Mouse (Mus musculus) ovary, postnatal 14 days (tissue): ENCODE data around the gene Prkn.

Experiments
- DNase-seq: peaks from one replicate; pipeline ENCODE4 v3.0.0; 2022; ENCODE audit warnings: low spot score

The Prkn gene

DNA sequence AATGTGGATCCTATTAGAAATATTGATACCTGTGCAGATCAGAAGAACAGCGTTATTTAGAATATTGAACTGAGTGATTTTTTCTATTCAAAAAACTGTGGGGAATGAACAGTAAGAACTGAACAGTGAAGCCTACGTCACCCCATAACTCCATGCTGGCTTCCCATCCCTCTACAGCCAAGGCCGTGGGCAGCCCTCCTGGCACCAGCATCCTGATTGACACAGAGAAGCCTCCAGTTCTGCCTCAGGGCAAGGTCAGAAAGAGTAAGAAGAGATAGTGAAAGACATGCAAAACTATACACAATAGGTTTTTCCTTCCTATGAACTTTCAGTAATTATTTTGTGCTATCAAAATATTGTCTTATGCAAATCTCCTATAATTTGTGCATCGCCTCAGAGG is 557.5 kb downstream of the Prkn start:
- no peak for DNase-seq

- no peak for DNase-seq
Measured at GRCm38 (mm10) chr17:11402225-11402875, 562.2 kb downstream of the Prkn start.

GRCm38 (mm10) chr17:11411414-11411813 is 571.2 kb downstream of the Prkn start:
- no peak for DNase-seq

GRCm38 (mm10) chr17:11413688-11414087 is 573.5 kb downstream of the Prkn start:
- no peak for DNase-seq

DNA sequence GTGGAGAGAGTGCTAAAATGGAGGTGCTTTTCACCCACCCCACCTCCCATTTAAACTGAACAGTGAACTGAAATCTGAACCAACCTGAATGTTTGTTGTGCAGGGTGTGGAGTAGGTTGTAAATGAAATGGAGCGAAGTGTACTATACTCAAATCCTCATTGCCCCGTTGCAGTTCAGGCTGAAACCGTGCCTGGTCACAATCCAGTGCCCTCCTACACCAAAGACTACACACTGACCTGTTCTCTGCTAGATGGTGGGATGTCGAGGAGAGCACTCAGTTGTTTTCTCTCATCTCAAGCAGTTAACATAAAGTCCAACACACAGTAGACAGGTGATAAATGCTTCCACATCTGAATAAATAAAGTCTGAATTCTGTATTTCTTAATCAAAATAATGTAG is 574.1 kb downstream of the Prkn start:
- DNase-seq = no peak

DNA sequence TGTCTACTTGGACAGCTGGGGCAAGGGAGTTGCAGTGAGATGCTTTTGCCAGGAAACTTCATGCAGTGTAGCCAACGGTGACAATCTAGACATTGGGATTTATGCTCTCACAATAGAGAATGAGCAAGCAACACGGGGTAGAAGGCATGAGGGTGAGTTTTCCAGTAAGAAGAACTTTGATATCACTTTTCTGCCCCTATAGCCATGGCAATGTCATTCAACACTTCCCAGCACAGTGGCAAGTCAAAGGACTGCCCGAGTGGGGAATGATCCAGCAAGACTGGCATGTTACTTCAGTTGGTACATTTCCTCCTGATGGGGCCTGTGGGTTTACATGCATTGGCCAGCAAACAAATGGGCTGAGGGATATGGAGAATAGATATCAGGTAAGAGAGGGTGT is 577.0 kb downstream of the Prkn start:
- no peak for DNase-seq

- DNase-seq = no peak
Measured at GRCm38 (mm10) chr17:11419484-11419883, 579.3 kb downstream of the Prkn start.

GRCm38 (mm10) chr17:11420839-11421238 is 580.7 kb downstream of the Prkn start:
- DNase-seq = no peak

- no peak for DNase-seq
Measured at GRCm38 (mm10) chr17:11421264-11421940, 581.2 kb downstream of the Prkn start.

DNA sequence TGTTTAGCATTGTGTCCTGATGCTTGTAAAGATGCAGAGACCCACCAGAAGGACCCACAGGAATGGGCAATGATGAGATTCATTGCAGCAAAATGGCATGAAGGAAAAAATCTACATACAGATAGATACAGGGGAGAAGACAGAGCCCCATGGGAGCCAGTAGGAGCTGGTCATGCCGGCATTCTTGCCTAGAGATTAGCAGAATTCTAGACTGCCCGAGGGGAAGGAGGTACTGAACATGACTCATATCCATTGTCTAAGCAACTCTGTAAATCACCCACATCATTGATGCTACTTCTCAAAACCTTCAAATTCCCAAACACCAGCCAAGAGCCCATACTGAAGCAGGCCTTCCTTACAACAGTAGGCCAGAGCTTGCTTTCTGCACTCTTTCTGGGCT is 591.1 kb downstream of the Prkn start:
- DNase-seq = no peak

DNA sequence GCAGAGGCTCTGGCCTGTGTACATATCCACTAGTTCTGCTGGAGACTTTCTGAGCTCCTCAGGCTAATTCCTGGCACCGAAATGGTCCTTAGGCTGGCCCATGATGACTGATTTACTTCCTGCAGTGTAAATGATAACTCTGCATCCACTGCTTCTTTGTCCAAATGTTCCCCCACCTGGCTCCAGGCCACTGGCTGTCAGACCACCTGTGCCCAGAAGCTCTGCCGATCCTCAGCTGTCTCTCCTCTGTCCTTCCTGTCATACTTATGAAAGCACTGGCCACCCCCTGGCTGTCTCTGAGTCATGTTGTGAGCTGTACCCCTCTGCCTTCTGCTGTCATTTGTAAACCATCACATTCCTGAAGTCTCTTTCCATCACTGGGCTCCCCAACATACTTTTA is 592.4 kb downstream of the Prkn start:
- DNase-seq = no peak

DNA sequence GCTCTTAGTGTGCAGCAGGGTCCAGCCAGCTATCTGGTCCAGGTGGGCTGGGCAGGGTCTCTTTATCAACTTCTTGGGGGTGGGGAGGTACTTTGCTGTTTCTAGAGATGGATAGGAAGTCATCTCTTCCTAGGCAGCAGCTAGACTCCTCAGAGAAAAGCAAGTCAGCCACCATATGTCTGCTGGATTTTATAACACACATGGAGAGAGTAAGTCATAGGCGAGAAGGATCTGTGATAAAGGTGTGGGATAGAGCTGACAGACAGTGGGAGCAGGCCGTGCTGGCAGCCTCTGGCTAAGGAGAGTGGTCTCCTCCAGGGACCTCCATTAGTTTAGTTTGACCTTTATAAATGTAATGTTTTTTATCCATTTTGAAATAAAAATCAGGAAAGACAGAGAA is 622.5 kb downstream of the Prkn start:
- no peak for DNase-seq

- DNase-seq = no peak
Measured at GRCm38 (mm10) chr17:11466095-11466494, 625.9 kb downstream of the Prkn start.

DNA sequence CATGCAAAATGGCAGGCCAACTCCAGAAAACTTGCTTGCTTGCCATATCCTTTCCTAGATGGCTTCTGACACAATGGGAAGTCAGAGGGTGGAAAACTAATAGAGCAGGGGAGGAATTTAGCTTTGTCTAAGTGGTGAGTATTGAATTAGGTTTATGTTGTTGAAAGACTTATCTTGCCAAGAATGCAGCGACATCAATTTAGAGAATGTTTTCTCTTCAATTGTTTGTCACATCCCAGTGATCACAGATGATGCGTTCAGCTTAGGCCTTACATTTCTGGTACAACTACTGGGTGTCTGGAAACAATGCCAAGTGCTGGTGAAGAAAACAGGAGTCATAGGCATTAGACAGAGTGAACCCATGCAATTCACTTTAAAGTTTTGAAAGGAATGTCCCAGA is 628.4 kb downstream of the Prkn start:
- DNase-seq = no peak

DNA sequence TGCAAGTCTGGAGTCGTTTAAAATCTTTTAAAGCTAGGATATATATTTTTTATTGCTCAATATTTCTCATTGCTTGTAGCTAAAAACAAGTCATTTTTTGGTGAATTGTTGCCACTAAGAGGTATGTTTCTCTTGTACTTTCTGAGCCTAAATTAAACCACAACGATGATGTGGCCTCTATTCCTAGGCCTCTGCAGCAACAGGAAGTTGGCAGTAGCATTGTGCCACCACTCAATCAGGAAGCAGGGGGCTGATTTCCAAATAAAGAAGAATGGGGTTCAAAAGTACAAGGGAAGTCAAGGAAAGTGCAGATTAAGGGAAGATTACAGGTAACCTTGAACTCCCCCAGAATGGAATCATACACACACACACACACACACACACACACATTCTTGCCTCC is 642.8 kb downstream of the Prkn start:
- no peak for DNase-seq

DNA sequence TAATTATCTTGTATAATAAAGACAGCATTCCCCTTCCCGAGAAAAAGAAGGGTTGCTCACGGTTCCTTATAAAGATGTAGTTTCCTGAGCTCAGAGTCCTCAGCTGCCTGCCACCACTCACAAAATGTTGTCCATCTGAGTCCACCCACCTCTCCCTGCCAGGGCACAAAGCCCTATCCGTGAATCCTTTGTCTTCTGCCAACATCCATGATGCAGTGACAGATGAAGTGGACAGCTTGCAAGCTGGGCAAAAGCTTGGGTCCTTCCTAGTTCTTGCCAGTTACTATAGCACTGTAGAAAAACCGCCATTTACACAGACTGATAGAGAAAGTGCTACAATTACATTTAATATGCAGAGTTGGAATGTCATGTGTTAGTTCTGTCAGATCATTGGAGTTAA is 649.9 kb downstream of the Prkn start:
- no peak for DNase-seq

GRCm38 (mm10) chr17:11502556-11502955 is 662.4 kb downstream of the Prkn start:
- no peak for DNase-seq

DNA sequence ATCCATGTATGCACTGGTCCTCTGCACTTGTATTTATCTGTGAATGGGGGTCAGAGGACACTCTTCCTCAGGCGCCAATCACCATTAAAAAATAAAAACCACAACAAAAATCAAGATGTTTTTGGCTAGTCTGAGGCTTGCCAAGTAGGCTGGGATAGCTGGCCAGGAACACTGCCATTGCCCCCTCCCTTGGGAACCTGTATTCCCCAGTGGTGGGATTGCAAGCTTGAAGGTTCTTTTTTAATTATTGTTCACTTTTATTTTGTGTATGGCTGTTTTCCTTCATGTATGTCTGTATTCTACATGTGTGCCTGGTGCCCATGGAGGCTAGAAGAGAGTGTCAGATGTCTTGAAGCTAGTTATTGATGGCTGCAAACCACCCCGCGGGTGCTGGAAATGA is 664.3 kb downstream of the Prkn start:
- DNase-seq = no peak

GRCm38 (mm10) chr17:11507082-11507481 is 666.9 kb downstream of the Prkn start:
- DNase-seq = no peak

GRCm38 (mm10) chr17:11510081-11510480 is 669.9 kb downstream of the Prkn start:
- DNase-seq = no peak

DNA sequence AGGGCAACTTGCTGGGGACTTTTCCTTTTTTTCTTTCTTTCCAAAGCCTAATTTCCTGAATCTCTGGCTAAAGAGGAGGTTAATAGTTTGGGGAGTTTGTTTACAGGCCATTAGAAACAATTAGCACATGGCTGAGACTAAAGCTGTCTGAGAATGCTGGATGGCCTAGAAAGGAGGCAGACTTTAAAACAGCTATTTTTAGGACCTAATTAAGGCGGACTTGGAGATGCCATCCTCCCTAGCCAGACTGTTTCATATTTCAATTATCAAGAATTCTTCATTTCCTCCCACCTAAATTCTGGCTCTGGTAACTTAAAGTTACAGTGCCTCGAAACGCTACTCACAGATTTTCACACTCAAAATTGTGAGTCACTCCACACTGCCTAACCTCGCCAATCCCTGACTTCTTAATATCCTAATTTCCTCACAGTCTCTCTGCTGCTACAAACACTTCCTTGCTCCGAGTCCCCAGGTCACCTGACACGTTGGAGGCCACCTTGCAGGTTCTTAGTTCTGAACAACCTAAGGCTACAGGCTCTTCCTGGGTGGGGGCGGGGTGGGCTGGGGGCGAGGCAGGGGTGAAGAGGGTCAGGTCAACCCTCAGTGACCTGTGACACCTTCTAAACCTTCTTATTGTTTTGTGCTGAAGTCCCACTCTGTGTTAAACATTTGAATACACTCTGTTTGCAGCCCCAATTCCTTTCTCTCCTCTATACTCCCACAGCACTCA is 674.0 kb downstream of the Prkn start:
- DNase-seq = no peak

GRCm38 (mm10) chr17:11515619-11516018 is 675.4 kb downstream of the Prkn start:
- DNase-seq = no peak

DNA sequence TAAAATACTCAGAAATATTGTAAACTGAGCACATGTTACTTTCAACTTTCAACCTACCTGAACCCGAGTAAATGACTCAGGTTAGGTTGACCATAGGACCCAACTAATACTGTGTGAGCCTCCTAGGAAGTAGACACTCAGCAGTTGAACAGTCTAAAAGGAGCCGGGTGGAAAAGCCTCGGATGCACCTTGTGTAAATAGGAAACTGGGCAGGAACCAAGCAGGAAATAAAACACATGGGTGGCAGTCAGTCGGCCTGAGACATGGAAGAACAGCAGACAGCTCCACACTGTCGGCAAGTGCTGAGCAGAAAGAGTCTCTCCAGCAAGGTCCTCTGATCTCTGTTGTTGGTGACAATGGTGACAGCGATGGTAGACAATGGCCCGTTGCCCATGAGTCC is 676.0 kb downstream of the Prkn start:
- DNase-seq = no peak
